Mouse (Mus musculus) 3T3-L1 (cell line): ENCODE measurements around the gene B230217C12Rik.

Experiments used
- DNase-seq: peaks from one replicate; pipeline ENCODE4 v3.0.0-alpha.2; 2015; ENCODE audit warnings: low read depth, low spot score

B230217C12Rik gene

DNA sequence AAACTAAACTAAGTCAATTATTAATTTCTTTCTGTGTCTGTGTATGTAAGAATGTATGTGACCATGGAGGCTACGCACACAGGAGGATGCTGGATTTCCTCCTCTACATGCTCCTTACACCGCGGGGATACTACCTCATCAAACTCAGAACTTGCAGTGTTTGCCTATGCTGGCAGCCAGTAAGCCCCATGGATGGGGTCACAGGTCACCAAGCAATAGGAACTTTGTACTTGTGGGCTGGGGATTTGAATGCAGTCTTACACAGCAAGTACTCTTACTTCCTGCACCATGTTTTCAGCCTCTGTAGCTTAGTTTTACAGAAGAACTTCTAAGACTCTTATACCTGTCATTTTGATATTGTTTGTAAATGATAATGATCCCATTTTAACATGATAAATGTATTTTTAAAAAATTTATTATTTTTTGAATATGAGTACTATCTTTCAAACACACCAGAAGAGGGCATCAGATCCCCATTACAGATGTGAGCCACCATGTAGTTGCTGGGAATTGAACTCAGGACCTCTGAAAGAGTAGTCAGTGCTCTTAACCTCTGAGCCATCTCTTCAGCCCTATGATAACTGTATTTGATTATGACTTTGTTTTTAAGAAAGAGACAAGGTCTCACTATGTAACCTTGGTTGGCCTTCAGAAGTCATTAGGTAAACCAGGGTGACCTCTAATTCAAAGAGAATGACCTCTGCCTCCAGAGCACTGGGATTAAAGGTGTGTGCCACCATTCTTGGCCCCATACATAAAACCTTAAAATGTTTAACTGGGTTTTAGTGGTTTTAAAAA is 25.7 kb downstream of the B230217C12Rik start:
- DNase-seq: no peak

DNA sequence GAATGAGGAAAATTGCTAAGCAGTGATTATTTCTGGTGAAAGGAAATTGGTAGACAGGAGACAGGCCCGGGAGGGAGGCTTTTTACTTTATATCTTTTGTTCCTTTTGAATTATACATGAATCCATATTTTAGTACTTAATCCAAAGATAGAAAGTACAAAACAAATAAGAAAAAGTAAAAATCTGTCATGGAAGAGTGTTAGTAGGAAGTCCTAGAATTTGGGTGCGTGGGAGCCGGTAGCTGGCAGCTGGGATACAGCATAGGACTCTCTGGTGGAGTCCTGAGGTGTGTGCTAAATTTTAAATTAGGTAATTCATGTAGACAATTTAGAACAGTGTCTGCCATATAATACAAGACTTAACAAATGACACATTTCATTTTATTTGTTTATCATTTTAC is 27.0 kb downstream of the B230217C12Rik start:
- no peak for DNase-seq

DNA sequence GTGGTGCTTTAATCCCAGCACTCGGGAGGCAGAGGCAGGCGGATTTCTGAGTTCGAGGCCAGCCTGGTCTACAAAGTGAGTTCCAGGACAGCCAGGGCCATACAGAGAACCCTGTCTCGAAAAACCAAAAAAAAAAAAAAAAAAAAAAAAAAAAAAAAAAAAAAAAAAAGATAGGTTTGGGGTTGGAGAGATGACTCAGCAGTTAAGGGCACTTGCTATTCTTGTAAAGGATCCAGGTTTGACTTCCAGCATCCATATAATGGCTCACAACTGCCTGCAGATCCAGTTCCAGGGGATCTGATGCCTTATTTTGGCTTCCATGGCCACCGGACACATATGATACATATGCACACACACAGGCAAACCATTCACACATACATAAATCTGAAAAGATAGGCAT is 31.8 kb downstream of the B230217C12Rik start:
- DNase-seq: peak; percentile 40

DNA sequence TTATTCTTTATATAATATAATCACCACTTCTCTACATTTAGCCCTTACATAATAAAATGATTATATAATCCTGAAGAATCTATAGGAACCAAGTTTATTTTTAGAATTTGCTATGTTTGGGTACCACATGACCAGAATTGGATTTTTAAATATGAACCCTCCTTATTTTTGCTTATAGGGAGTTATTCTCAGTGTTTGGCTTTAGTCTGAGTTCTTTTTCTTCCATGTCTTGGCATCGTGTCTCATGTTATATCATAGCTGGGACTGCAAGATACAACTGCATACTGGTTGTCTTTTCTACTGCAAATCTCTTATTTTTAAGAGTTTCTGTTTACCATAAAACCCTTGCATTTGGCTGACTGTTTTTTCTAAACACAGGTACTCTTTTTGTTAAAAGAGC is 33.8 kb downstream of the B230217C12Rik start:
- no peak for DNase-seq

DNA sequence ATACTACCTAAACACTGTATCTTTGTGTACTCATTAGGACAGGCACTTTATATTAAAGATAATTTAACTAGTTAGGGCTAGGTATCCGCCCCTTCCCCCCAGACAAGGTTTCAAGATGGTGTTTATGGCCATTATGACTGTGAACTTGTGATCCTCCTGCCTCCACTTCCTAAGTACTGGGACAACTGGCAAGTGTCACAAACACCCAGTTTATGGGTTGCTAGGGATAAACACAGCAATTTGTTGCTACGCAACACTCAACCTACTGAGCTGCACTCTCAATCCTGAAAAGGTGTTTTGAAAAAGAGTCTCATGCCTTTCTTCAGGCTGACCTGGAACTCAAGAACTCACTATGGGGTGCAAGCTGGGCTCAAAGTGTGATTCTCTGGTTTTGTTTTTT is 36.8 kb downstream of the B230217C12Rik start:
- DNase-seq: no peak

DNA sequence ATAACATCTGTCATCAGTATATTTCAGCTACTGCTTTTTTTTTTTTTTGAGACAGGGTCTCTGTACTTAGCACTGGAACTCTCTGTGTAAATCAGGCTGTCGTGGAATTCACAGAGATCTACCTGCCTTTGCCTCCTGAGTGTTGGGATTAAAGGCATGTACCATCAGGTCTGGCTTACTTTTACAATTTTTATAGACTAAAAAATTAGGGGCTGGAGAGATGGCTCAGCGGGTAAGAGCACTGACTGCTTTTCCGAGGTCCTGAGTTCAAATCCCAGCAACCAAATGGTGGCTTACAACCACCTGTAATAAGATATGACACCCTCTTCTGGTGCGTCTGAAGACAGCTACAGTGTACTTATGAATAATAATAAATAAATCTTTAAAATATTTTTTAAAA is 39.8 kb downstream of the B230217C12Rik start:
- DNase-seq: no peak

DNA sequence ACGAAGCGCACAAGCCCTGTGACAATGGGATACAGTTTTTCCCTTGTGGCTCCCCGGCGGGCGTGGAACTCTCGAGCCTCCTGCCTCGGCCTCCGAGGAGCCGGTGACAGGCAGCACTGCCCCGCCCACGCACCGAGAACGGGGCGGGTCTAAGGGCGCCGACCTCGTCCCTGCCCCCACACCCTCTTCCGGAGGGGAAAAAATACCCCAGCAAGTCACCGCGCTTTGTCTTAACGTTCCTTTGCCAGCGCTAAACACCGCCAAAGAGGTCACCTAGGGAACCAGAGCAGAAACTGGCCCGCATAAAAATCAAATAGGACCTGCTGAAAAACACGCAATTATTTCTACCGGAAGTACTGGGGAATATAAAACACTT is 43.0 kb downstream of the B230217C12Rik start:
- DNase-seq: no peak

DNA sequence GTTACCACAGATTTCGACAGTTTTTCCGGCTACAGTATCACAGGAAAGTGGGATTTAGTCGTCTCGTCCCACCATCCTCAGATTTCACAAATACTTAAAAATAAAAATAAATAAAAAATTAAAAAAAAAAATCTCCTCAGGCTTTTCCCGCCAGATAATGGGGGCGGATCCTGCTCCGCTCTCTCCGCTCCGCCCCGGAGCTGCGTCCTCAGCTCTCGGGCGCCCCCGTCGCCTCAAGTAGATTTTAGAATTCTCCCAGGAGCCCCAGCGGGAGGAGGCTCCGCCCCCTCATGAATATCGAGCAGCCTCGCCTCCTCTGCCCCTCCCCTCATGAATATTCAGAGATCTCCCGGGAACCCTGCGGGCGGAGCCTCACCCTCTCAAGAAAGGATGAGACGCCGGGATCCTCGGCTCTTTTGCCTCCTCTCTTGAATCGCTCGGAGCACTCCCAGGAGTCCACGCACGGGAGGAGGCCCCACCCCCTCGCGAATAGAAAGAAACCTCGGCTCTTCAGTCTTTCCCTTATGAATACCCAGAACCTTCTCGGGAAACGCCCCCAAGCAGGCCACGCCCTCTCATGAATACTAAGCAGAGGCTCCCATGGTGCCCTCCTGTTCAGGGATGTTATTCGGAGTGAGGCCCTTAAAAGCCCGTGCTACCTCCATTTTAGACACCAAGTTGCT is 43.5 kb downstream of the B230217C12Rik start, which contains the start of gene Fbxo47:
Gene Fbxo47 (minus strand): TSS at position 237 of the 683 bp plus-strand sequence.
- DNase-seq: peak; percentile 99

DNA sequence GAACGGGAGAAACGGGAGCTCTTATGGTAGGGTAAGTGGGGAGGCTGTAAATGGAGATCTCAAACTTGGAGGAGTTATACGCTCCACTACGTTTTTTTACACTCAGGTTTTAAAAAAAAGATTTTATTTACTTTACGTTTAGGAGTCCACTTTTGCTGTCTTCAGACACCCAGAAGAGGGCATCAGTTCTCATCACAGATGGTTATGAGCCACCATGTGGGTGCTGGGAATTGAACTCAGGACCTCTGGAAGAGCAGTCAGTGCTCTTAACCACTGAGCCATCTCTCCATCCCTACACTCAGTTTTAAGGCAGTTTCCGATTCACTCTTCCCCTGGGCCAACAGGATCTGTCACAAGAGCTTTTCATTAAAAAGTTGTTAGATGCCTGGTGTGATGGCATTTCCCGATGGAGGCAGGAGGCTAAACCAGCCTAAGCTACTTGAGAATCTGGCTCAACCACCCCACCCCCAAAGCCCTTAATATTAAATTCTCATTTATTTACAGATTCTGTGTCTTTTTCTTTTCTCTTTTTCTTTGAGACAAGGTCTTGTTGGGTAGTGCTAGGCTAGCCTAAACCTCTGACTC is 44.1 kb downstream of the B230217C12Rik start:
- no peak for DNase-seq

DNA sequence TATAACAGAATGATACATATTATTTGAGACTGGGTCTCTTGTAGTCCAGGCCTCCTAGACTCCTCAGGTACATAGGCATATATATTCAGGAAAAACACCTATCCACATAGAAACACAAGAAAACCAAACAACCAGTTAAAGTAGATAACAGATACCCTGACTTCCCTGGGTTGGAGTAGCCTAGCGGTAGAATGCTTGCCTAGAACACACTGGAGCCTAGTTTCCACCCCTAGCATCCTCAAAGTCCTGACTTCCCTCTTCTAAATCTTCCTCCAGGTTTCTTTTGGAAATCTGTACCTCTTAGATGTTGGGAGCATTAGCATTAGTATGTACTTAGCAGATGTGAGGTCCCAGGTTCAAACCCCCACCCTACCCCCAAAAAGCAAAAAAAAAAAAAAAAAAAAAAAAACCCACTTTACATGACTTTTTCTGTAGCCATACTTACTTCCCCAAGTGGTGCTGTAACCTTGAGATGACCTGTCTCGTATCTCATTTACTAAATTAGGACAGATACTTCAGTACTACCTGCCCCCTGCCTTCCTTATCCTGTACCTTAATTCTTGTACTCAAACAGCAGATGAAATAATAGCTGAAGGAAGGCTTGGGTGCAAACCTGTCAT is 44.8 kb downstream of the B230217C12Rik start:
- DNase-seq: no peak

DNA sequence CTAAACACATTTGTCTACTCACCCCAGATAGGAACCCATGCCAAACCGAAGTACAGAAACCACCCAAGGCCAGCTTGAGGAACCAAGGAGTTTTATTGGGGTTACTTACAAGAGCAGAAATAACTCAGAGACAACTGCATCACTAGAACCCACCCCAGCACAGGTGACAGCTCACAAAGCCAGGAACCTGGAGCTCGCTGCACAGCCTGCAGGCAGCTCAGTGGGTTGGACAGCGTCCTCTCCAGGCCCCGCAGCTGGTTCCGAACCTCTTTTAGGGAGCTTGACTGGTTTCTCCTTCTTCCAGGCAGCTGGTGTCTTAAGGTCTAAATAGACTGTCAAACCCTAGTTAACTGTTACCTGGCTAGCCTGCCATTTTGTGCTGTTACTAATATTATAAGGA is 51.2 kb downstream of the B230217C12Rik start:
- DNase-seq: no peak
